Mouse (Mus musculus): ENCODE measurements around the gene Cdc25a. TPM values are rescaled to one million over a fixed set of nuclear protein-coding genes. Genes with fewer than 3 reads are reported as not detected.

Gene Cdc25a
- polyA plus RNA-seq, 1 experiment from 2014 or later, result 24.6 TPM

DNA sequence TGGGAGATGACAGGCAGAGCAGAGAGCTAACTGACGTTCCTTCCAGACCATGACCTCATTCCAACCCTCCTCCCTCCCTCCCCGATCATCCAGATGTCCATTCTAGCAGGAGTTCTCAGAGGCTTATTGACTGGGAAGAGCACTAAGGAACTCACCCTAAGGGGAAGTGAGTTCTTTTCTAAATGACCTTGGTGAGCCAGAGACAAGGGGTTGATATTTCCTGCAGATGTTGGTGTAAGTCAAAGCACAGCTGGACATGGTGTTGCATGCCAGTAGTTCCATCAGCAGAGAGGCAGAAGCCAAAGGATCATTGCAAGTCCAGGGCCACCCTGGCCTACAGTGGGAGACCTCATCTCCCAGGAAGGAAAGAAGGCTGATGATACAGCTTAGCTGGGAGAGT, 22.6 kb downstream of the Cdc25a start:
- Histone ChIP-seq H3K27me3 (ENCODE audit: control insufficient read depth, insufficient read depth, low read length) (no peaks in the 10 kb centered on the region), H3K4me1 (replicated peaks; ENCODE audit: control insufficient read depth, insufficient read depth, low read length) (no peaks in the 10 kb centered on the region; the same call in 1 of the 2 replicates), H3K27ac (ENCODE audit: low read depth, low read length) (no peak overlapping the region), H3K9ac (ENCODE audit: low read depth, low read length) (no peak overlapping the region), H3K4me2 (replicated peaks; ENCODE audit: low read depth, low read length) (no peak overlapping the region), H3K4me3 (ENCODE audit: low read depth, low read length) (no peak overlapping the region), H3K36me3 (ENCODE audit: control insufficient read depth, insufficient read depth, low read length) (no peaks in the 10 kb centered on the region), H3K9me3 (ENCODE audit: control insufficient read depth, low read length) (no peaks in the 10 kb centered on the region)
- 54% methylated on average over 2 of the region's 2 CpGs for WGBS
- DNase-seq (ENCODE audit: low spot score) (no peak), ATAC-seq (ENCODE audit: low FRiP score) (no peak)

DNA sequence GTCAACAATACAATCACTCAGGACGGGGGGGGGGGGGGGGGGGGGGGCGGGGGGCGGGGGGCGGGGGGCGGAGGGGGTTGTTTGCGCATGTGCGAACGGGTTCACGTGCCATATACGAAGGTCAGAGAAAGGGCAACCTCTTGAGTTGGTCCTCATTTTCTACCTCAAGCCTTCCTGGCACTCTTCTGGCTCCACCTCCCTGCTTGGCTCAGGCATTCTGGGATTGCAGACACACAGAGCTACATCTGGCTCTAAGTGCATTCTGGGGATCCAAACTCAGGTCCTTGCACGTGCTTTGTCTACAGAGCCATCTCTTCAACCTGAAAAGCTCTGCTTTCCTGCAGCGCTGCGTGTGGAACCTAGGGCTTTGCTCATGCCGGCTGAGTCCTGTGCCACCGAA, 24.0 kb downstream of the Cdc25a start:
- H3K4me1 ChIP-seq (replicated peaks; ENCODE audit: control insufficient read depth, insufficient read depth, low read length), result no peaks in the 10 kb centered on the region; the same call in 1 of the 2 replicates
- WGBS, result 74% methylated on average over 9 of the region's 15 CpGs
- no peaks in the 10 kb centered on the region for H3K9me3 ChIP-seq (ENCODE audit: control insufficient read depth, low read length)
- no peaks in the 10 kb centered on the region for H3K27me3 ChIP-seq (ENCODE audit: control insufficient read depth, insufficient read depth, low read length)
- no peak overlapping the region for H3K9ac ChIP-seq (ENCODE audit: low read depth, low read length)
- H3K4me2 ChIP-seq (replicated peaks; ENCODE audit: low read depth, low read length), result no peak overlapping the region
- DNase-seq (ENCODE audit: low spot score) (no peak), ATAC-seq (ENCODE audit: low FRiP score) (no peak)
- no peak overlapping the region for H3K27ac ChIP-seq (ENCODE audit: low read depth, low read length)
- no peak overlapping the region for H3K4me3 ChIP-seq (ENCODE audit: low read depth, low read length)
- H3K36me3 ChIP-seq (ENCODE audit: control insufficient read depth, insufficient read depth, low read length), result no peaks in the 10 kb centered on the region

DNA sequence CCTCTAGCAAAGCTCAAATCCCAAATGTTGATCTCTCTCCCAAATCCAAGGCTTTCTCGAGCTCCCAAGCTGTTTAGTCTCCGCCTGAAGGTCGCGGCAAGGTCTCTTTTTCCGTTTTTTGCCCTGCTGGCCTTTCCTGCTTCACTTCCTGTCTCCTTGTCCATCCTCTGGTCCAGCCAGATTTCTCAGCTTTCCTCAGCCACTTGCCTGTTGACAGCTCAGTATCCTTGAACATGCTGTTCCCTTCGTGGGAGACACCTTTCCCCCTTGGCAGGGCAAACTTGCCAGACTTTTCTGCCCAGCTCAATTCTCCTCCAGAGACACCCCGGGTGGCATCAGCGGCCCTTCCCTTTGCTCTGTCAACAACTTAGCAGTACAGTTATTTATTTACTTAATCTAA, 24.4 kb downstream of the Cdc25a start:
- Histone ChIP-seq H3K27ac (ENCODE audit: low read depth, low read length) (no peak overlapping the region), H3K4me3 (ENCODE audit: low read depth, low read length) (no peak overlapping the region), H3K9me3 (ENCODE audit: control insufficient read depth, low read length) (no peaks in the 10 kb centered on the region), H3K4me1 (replicated peaks; ENCODE audit: control insufficient read depth, insufficient read depth, low read length) (no peaks in the 10 kb centered on the region; the same call in 1 of the 2 replicates), H3K9ac (ENCODE audit: low read depth, low read length) (no peak overlapping the region), H3K36me3 (ENCODE audit: control insufficient read depth, insufficient read depth, low read length) (no peaks in the 10 kb centered on the region), H3K27me3 (ENCODE audit: control insufficient read depth, insufficient read depth, low read length) (no peaks in the 10 kb centered on the region), H3K4me2 (replicated peaks; ENCODE audit: low read depth, low read length) (no peak overlapping the region)
- DNase-seq (ENCODE audit: low spot score), result no peak
- 69% methylated on average over 8 of the region's 8 CpGs for WGBS
- no peak for ATAC-seq (ENCODE audit: low FRiP score)

DNA sequence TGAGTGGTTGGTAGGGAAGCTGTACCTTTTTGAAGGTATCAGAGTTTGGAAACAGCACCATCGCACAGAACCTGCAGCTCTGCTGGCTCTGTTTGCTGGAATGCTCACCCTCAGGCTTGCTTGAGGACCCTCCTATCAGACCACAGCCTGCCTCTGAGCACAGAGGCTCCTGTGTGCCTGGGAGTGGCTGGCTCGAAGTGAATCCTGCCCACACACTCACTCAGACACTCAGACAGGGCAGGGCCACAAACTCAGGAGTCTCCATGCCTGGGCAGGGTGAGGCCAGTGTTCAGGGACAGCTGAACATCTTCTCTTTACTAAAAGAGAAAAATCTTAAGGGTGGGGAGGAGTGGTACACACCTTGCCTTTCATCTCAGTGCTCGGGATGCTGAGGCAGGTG, 25.2 kb downstream of the Cdc25a start:
- Histone ChIP-seq H3K4me3 (ENCODE audit: low read depth, low read length) (no peak overlapping the region), H3K9ac (ENCODE audit: low read depth, low read length) (no peak overlapping the region), H3K27ac (ENCODE audit: low read depth, low read length) (no peak overlapping the region), H3K36me3 (ENCODE audit: control insufficient read depth, insufficient read depth, low read length) (no peaks in the 10 kb centered on the region), H3K4me2 (replicated peaks; ENCODE audit: low read depth, low read length) (no peak overlapping the region), H3K9me3 (ENCODE audit: control insufficient read depth, low read length) (no peaks in the 10 kb centered on the region), H3K27me3 (ENCODE audit: control insufficient read depth, insufficient read depth, low read length) (no peaks in the 10 kb centered on the region), H3K4me1 (replicated peaks; ENCODE audit: control insufficient read depth, insufficient read depth, low read length) (no peaks in the 10 kb centered on the region)
- ATAC-seq (ENCODE audit: low FRiP score) (no peak), DNase-seq (ENCODE audit: low spot score) (no peak)
- 91% methylated on average over 3 of the region's 3 CpGs for WGBS

DNA sequence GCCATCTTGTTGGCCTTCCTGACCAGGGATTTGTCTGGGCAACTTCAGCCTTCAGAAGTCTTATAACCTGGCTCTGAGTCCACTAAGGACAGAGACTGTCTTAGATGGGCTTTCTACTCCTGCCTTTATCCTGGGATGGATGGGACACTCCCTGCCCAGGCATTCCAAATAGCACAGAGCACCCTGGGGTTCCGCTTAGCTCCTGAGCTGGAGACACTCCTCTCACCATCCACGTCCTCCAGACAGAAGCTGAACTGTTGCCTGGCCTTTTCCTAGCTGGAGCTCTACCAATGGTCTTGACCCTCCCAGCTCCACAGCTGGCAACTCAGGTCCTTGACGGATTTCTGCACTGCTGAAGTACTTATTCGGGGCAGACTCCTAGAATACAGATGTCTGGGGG, 26.9 kb downstream of the Cdc25a start:
- no peak overlapping the region for H3K27ac ChIP-seq (ENCODE audit: low read depth, low read length)
- no peaks in the 10 kb centered on the region for H3K36me3 ChIP-seq (ENCODE audit: control insufficient read depth, insufficient read depth, low read length)
- H3K4me2 ChIP-seq (replicated peaks; ENCODE audit: low read depth, low read length), result no peak overlapping the region
- no peaks in the 10 kb centered on the region for H3K4me1 ChIP-seq (replicated peaks; ENCODE audit: control insufficient read depth, insufficient read depth, low read length)
- no peak overlapping the region for H3K4me3 ChIP-seq (ENCODE audit: low read depth, low read length)
- no peaks in the 10 kb centered on the region for H3K27me3 ChIP-seq (ENCODE audit: control insufficient read depth, insufficient read depth, low read length)
- H3K9me3 ChIP-seq (ENCODE audit: control insufficient read depth, low read length), result no peaks in the 10 kb centered on the region
- ATAC-seq (ENCODE audit: low FRiP score) (no peak), DNase-seq (ENCODE audit: low spot score) (no peak)
- WGBS, result 71% methylated on average over 4 of the region's 4 CpGs
- no peak overlapping the region for H3K9ac ChIP-seq (ENCODE audit: low read depth, low read length)

DNA sequence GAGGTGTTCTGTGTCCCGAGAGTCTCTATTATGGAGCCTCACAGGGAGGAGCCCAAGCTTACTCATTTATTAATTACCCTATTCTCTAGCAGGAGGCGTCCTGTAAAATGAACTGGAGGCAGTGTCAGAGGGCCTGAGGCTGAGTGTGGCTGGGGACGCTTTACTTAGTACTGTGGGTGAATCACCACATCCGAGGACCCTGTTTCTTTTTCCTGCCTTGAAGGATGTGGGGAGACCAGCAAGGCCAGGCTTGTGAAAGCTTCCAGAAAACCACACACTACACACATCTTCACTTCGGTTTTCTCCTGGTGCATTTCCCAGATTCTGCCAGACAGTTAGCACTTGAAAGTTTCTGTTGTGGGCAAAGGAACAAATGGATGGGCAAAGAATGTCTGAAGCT, 27.4 kb downstream of the Cdc25a start:
- Histone ChIP-seq H3K4me3 (ENCODE audit: low read depth, low read length) (no peak overlapping the region), H3K27ac (ENCODE audit: low read depth, low read length) (no peak overlapping the region), H3K4me1 (replicated peaks; ENCODE audit: control insufficient read depth, insufficient read depth, low read length) (no peaks in the 10 kb centered on the region), H3K27me3 (ENCODE audit: control insufficient read depth, insufficient read depth, low read length) (no peaks in the 10 kb centered on the region), H3K36me3 (ENCODE audit: control insufficient read depth, insufficient read depth, low read length) (no peaks in the 10 kb centered on the region), H3K4me2 (replicated peaks; ENCODE audit: low read depth, low read length) (no peak overlapping the region), H3K9me3 (ENCODE audit: control insufficient read depth, low read length) (no peaks in the 10 kb centered on the region), H3K9ac (ENCODE audit: low read depth, low read length) (no peak overlapping the region)
- WGBS, result 65% methylated on average over 5 of the region's 5 CpGs
- ATAC-seq (ENCODE audit: low FRiP score) (no peak), DNase-seq (ENCODE audit: low spot score) (no peak)

DNA sequence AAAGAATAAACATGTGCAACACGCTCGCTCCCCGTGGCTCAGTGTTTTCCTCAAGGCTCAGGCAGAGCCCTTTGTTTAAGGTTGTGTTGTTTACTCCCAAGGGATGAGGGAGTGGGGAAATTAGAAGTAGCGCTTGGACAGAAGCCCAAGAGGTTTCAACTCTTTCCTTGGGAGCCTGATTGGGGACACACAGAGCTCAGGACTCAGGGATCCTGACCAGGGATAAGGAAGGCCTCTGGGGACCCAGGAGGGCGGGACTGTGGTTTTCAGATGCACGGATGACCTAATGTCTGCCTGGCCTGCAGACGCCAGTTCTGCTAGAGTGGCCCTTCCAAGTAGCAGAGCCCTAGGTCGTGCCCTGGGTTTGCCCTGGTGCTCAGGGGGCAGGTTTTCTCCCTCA, 31.9 kb downstream of the Cdc25a start:
- H3K9me3 ChIP-seq (ENCODE audit: control insufficient read depth, low read length), result no peaks in the 10 kb centered on the region
- no peaks in the 10 kb centered on the region for H3K36me3 ChIP-seq (ENCODE audit: control insufficient read depth, insufficient read depth, low read length)
- H3K27me3 ChIP-seq (ENCODE audit: control insufficient read depth, insufficient read depth, low read length), result no peaks in the 10 kb centered on the region
- DNase-seq (ENCODE audit: low spot score) (no peak), ATAC-seq (ENCODE audit: low FRiP score) (no peak)
- H3K4me2 ChIP-seq (replicated peaks; ENCODE audit: low read depth, low read length), result no peak overlapping the region
- WGBS, result 61% methylated on average over 8 of the region's 8 CpGs
- no peak overlapping the region for H3K4me3 ChIP-seq (ENCODE audit: low read depth, low read length)
- no peak overlapping the region for H3K27ac ChIP-seq (ENCODE audit: low read depth, low read length)
- H3K9ac ChIP-seq (ENCODE audit: low read depth, low read length), result no peak overlapping the region
- H3K4me1 ChIP-seq (replicated peaks; ENCODE audit: control insufficient read depth, insufficient read depth, low read length), result no peaks in the 10 kb centered on the region

DNA sequence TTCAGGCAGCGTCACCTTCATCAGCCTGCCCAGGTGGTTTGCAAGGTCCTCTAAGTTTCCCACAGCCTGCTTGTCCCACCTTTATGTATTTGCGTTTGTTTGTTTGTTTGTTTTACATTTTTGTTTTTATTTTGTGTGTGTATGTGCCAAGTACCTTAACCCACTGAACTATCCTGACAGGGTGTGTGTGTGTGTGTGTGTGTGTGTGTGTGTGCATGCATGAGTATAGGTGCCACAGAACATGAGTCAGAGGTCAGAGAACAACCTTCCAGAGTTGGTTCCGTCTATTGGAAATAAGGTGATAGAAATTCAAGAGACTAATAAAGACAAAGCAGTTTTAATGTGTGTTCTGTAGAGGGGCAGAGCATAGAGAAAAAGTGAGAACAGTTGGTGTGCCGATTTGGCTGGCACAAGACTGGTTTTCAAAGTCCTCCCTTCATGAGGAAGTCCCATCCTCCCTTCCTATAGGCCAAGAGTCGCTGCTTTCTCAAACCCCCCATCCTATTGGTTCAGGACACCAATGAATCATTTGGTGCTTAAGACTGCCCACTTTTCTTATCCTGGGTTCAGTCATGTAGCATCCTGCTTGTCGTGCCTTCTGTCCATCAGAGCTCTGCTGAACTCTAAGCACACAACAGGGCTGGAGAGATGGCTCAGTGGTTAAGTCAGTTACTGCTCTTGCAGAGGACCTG, 32.5 kb downstream of the Cdc25a start:
- Histone ChIP-seq H3K36me3 (ENCODE audit: control insufficient read depth, insufficient read depth, low read length) (no peaks in the 10 kb centered on the region), H3K4me3 (ENCODE audit: low read depth, low read length) (no peak overlapping the region), H3K4me1 (replicated peaks; ENCODE audit: control insufficient read depth, insufficient read depth, low read length) (no peaks in the 10 kb centered on the region), H3K9ac (ENCODE audit: low read depth, low read length) (no peak overlapping the region), H3K9me3 (ENCODE audit: control insufficient read depth, low read length) (no peaks in the 10 kb centered on the region), H3K27me3 (ENCODE audit: control insufficient read depth, insufficient read depth, low read length) (no peaks in the 10 kb centered on the region), H3K4me2 (replicated peaks; ENCODE audit: low read depth, low read length) (no peak overlapping the region), H3K27ac (ENCODE audit: low read depth, low read length) (no peak overlapping the region)
- WGBS, result 79% methylated on average over 6 of the region's 6 CpGs
- no peak for ATAC-seq (ENCODE audit: low FRiP score)
- DNase-seq (ENCODE audit: low spot score), result no peak

DNA sequence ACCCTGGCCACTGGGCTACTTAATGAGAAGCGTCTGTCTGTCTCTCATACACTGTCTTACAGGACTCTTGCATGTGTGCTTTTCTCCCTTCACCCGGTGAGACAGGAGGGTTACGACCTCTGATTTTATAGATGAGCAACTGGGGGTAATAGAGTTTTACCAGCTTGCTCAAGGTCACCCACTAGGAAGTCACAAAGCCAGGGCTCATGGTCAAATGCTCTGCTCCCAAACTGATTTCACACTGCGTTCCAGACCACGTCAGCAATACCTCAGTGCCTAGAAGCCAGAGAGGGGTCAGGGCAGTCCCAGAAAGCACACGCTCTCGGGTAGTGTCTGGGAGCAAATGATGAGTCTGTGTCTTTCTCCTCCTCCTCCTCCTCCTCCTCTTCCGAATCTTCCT, 33.7 kb downstream of the Cdc25a start:
- ATAC-seq (ENCODE audit: low FRiP score) (no peak), DNase-seq (ENCODE audit: low spot score) (no peak)
- Histone ChIP-seq H3K9ac (ENCODE audit: low read depth, low read length) (no peak overlapping the region), H3K27ac (ENCODE audit: low read depth, low read length) (no peak overlapping the region), H3K36me3 (ENCODE audit: control insufficient read depth, insufficient read depth, low read length) (no peaks in the 10 kb centered on the region), H3K9me3 (ENCODE audit: control insufficient read depth, low read length) (no peaks in the 10 kb centered on the region), H3K4me3 (ENCODE audit: low read depth, low read length) (no peak overlapping the region), H3K27me3 (ENCODE audit: control insufficient read depth, insufficient read depth, low read length) (no peaks in the 10 kb centered on the region), H3K4me1 (replicated peaks; ENCODE audit: control insufficient read depth, insufficient read depth, low read length) (no peaks in the 10 kb centered on the region), H3K4me2 (replicated peaks; ENCODE audit: low read depth, low read length) (no peak overlapping the region)
- 81% methylated on average over 8 of the region's 8 CpGs for WGBS
